Mouse (Mus musculus) neural tube, embryonic 14.5 days (tissue): Measurements from ENCODE around the gene 4632433K11Rik. TPM values are rescaled to one million over a fixed set of nuclear protein-coding genes. Genes with fewer than 3 reads are reported as not detected.
"Not testable (repeated sequence)": the region's sequence is repeated elsewhere in the genome, so short reads cannot be mapped to it uniquely, and the experiment has no call there.

ENCODE experiments used
- ATAC-seq: fragments of 200-750 bp; cut with Nextera tagmentation; 2 replicates; pipeline ENCODE4 v1.8.0; 2017; ENCODE audit warnings: low read depth, mild to moderate bottlenecking, moderate TSS enrichment, moderate library complexity
- H3K27ac ChIP-seq: fragments of 300-500 bp; sonication (generic); 2 replicates; pipeline ENCODE4 v1.5.1; 2014; ENCODE audit warnings: low read depth, mild to moderate bottlenecking, control low read depth, low read length, moderate library complexity, mixed read lengths
- H3K27me3 ChIP-seq: fragments of 300-500 bp; sonication (generic); 2 replicates; pipeline ENCODE4 v1.6.1; 2014; ENCODE audit warnings: low read length; ENCODE audit not compliant: control insufficient read depth, insufficient read depth
- H3K36me3 ChIP-seq: fragments of 300-500 bp; sonication (generic); 2 replicates; pipeline ENCODE4 v1.6.1; 2014; ENCODE audit warnings: low read length, mixed read lengths; ENCODE audit not compliant: control insufficient read depth, insufficient read depth
- H3K4me1 ChIP-seq: fragments of 300-500 bp; sonication (generic); 2 replicates; pipeline ENCODE4 v1.6.1; 2014; ENCODE audit warnings: low read length; ENCODE audit not compliant: control insufficient read depth, insufficient read depth
- H3K4me2 ChIP-seq: fragments of 300-500 bp; sonication (generic); 2 replicates; pipeline ENCODE4 v1.6.1; 2014; ENCODE audit warnings: mild to moderate bottlenecking, low read depth, low read length, control low read depth
- H3K4me3 ChIP-seq: fragments of 300-500 bp; sonication (generic); 2 replicates; pipeline ENCODE4 v1.5.1; 2014; ENCODE audit warnings: low read depth, low read length, control low read depth, mixed read lengths
- H3K9ac ChIP-seq: fragments of 300-500 bp; sonication (generic); replicated peaks from 2 replicates; pipeline ENCODE4 v1.6.1; 2014; ENCODE audit warnings: low read depth, mild to moderate bottlenecking, control low read depth, low read length, mixed read lengths
- H3K9me3 ChIP-seq: fragments of 300-500 bp; sonication (generic); 2 replicates; pipeline ENCODE4 v1.6.1; 2016; ENCODE audit warnings: low read length; ENCODE audit not compliant: control insufficient read depth
- WGBS: fragments of 180-500 bp; shearing (Covaris S2); extraction: QIAGEN DNeasy Blood & Tissue Kit; methylation state at CpG from one replicate; pipeline ENCODE4 v1.1.7; 2014; 5-methylcytosine and 5-hydroxymethylcytosine counted together
- polyA plus RNA-seq: library from polyadenylated mRNA; unstranded; fragments of >200 nt; fragmentation: Nextera tagmentation; extraction: Ambion mirVana; gene quantifications from 2 replicates; pipeline ENCODE4 v1.2.1, GENCODE M21; 2014

The 4632433K11Rik gene
- polyA plus RNA-seq, 1 experiment from 2014 or later: not detected

DNA sequence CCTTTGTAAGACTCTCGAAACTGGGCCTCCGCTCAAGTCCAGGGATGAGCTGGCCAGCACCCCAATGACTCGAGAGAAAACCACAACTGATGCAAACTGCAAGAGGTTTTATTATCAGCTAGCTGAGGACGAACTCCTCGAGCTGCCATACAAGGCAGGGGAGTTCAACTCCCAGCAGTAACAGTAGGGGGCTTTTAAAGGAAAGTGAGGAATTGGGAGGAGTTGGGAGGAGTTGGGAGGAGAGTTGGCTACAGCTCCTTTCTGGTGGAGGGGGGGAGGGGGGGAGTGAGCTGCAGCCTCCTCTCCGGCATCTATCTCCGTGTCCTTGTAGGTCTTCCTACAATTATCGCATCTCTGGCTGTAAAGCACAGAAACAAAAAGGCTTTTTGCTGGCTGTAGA, 31.0 kb upstream of the 4632433K11Rik start:
- H3K4me1 ChIP-seq, H3K36me3 ChIP-seq, ATAC-seq, H3K9me3 ChIP-seq, H3K27ac ChIP-seq, H3K4me3 ChIP-seq, H3K27me3 ChIP-seq, H3K4me2 ChIP-seq, H3K9ac ChIP-seq: not testable (repeated sequence)
- WGBS: 65% methylated on average over 8 of the region's 8 CpGs

GRCm38 (mm10) chr7:5008229-5008628, 25.7 kb upstream of the 4632433K11Rik start:
- WGBS: 97% methylated on average over 26 of the region's 26 CpGs
- H3K27ac ChIP-seq: no peak overlapping the region
- no peaks in the 10 kb centered on the region for H3K4me1 ChIP-seq
- no peak overlapping the region for H3K9ac ChIP-seq
- H3K4me3 ChIP-seq: no peak overlapping the region
- H3K36me3 ChIP-seq: peaks cover 40% of the 10 kb centered on the region
- H3K4me2 ChIP-seq: no peak overlapping the region
- H3K27me3 ChIP-seq: no peaks in the 10 kb centered on the region
- H3K9me3 ChIP-seq: no peaks in the 10 kb centered on the region
- no peak for ATAC-seq

GRCm38 (mm10) chr7:5012681-5013513, 21.0 kb upstream of the 4632433K11Rik start:
- WGBS: 93% methylated on average over 27 of the region's 27 CpGs
- Histone ChIP-seq H3K4me3 (no peak overlapping the region), H3K27me3 (no peaks in the 10 kb centered on the region), H3K27ac (no peak overlapping the region), H3K4me1 (no peaks in the 10 kb centered on the region), H3K4me2 (no peak overlapping the region), H3K9ac (no peak overlapping the region), H3K36me3 (peaks cover 32% of the 10 kb centered on the region), H3K9me3 (no peaks in the 10 kb centered on the region)
- ATAC-seq: no peak

DNA sequence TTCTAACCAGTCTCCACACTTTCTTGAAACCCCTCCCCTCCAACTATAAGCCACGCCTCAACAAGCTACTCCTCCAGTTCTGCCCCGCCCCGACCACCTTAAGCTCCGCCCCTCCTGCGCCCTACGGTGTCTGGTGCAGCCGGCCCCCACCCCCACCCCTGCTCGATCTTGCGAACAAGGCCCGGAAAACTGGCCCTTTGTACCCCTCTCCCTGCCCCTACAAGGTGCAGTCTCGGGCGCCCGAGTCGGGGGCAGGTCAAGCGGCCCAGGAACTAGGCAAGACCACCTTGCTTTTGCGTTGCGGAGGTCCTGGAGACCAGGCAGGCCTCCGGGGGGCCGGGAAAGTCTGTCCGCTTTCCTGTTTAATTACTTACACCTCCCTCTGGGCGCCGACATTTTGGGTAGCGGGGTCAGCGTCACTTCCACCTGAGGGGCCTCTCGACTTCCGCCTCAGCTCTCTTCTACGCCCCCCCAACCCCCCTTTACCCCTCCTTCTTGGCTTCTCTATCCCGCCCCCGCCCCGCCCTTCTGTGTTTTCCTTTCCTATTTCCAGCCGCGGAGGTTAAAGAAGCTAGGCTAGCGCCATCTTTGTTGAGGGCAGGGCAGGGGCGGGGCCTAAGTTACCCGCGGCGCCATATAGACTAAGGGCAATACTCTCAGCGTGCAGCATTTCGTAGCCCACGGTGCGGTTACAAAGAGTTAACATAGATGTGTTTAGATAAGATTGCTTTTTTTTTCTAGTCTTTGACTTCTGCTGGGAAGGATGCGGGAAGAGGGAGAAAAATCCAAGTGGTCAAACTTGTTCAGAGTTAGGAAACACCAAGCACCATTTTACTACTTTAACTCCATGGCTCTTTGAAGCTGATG, 19.4 kb upstream of the 4632433K11Rik start, which contains the start of the genes Zfp524 and Fiz1:
Zfp524 (plus strand) TSS at position 165 of the 867 bp plus-strand sequence.
Fiz1 (minus strand) TSS at position 447 of the 867 bp plus-strand sequence.
- H3K9me3 ChIP-seq: no peaks in the 10 kb centered on the region
- under 1% methylated on average over 42 of the region's 42 CpGs for WGBS
- H3K9ac ChIP-seq: peak within 1 kb of the TSS; percentile 70
- peak within 1 kb of the TSS; percentile 98 for H3K27ac ChIP-seq
- peak within 1 kb of the TSS; percentile 58 for H3K4me3 ChIP-seq
- ATAC-seq: peak; percentile 81
- H3K27me3 ChIP-seq: no peaks in the 10 kb centered on the region
- H3K4me2 ChIP-seq: peak within 1 kb of the TSS; percentile 46
- no peaks in the 10 kb centered on the region for H3K4me1 ChIP-seq
- peaks cover 20% of the 10 kb centered on the region for H3K36me3 ChIP-seq

GRCm38 (mm10) chr7:5015118-5016001, 18.6 kb upstream of the 4632433K11Rik start, which contains the start of gene Gm44973:
Gene Gm44973, plus strand, starts transcription at chr7:5015496.
- H3K27me3 ChIP-seq: no peaks in the 10 kb centered on the region
- H3K9ac ChIP-seq: peak within 1 kb of the TSS; percentile 70
- no peaks in the 10 kb centered on the region for H3K4me1 ChIP-seq
- H3K4me3 ChIP-seq: peak within 1 kb of the TSS; percentile 58
- peak; percentile 77 for ATAC-seq
- peak within 1 kb of the TSS; percentile 46 for H3K4me2 ChIP-seq
- no peaks in the 10 kb centered on the region for H3K9me3 ChIP-seq
- peak within 1 kb of the TSS; percentile 98 for H3K27ac ChIP-seq
- WGBS: under 1% methylated on average over 41 of the region's 76 CpGs
- H3K36me3 ChIP-seq: peaks cover 16% of the 10 kb centered on the region

DNA sequence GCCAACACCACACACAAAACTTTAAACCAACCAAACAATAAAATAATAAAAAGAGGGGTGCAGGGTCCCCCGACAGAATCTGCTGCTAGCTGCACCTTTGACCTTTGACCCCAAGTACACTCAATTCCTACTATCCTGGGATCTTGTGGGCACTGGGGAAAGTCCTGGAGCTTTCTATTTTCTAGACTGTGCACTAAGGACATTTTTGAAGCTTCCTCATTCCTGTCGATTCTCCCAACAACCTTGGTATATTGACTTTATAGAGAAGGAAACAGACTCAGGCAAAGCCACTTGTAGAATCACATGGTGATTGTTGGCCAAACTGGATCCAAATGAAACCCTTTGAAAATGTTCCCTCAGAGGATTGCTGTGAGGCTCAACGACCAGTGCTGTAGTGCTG, 17.9 kb upstream of the 4632433K11Rik start:
- no peaks in the 10 kb centered on the region for H3K9me3 ChIP-seq
- H3K27me3 ChIP-seq: no peaks in the 10 kb centered on the region
- H3K4me1 ChIP-seq: peaks cover 2% of the 10 kb centered on the region
- 53% methylated on average over 3 of the region's 3 CpGs for WGBS
- peaks cover 11% of the 10 kb centered on the region for H3K36me3 ChIP-seq
- peak overlapping the region; percentile 98 for H3K27ac ChIP-seq
- H3K4me3 ChIP-seq: peak overlapping the region; percentile 58
- H3K4me2 ChIP-seq: peak overlapping the region; percentile 46
- ATAC-seq: no peak
- no peak overlapping the region for H3K9ac ChIP-seq

GRCm38 (mm10) chr7:5016920-5017319, 17.0 kb upstream of the 4632433K11Rik start:
- Histone ChIP-seq H3K9me3 (no peaks in the 10 kb centered on the region), H3K27ac (no peak overlapping the region), H3K4me2 (no peak overlapping the region), H3K4me1 (peaks cover 7% of the 10 kb centered on the region), H3K9ac (no peak overlapping the region), H3K36me3 (peaks cover 6% of the 10 kb centered on the region; the same call in 1 of the 2 replicates), H3K27me3 (no peaks in the 10 kb centered on the region), H3K4me3 (no peak overlapping the region)
- WGBS: 96% methylated on average over 2 of the region's 2 CpGs
- ATAC-seq: no peak

DNA sequence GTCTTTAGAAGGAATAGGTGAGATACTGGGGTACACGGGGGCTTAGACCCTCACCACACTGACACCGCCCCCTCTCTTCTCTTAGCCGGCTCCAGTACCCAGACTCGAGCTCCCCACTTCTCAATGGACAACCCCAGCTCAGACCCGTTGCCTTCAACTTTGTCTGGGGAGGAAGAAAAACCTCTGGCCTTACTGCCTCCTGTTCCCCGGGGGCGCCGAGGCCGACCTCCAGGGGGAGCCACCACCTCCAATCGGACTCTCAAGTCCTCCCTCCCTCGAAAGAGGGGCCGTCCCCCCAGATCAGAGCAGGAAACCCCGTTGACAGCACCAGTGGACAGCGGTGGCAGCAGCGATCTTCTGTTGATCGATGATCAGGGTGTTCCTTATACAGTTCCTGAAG, 16.6 kb upstream of the 4632433K11Rik start:
- Histone ChIP-seq H3K27me3 (no peaks in the 10 kb centered on the region), H3K9ac (no peak overlapping the region), H3K36me3 (peaks cover 8% of the 10 kb centered on the region; the same call in 1 of the 2 replicates), H3K4me1 (peaks cover 7% of the 10 kb centered on the region), H3K9me3 (no peaks in the 10 kb centered on the region), H3K4me3 (no peak overlapping the region), H3K27ac (no peak overlapping the region), H3K4me2 (no peak overlapping the region)
- WGBS: 93% methylated on average over 16 of the region's 16 CpGs
- ATAC-seq: no peak
